Mouse (Mus musculus) lung, embryonic 16.5 days (tissue): ENCODE results near the gene Aph1c. TPM values are rescaled to one million over a fixed set of nuclear protein-coding genes. Genes with fewer than 3 reads are reported as not detected.

Source experiments
- ATAC-seq: fragments of 200-750 bp; cut with Nextera tagmentation; 2 replicates; pipeline ENCODE4 v1.8.0; 2017; ENCODE audit warnings: low read depth, mild to moderate bottlenecking, moderate library complexity
- H3K27ac ChIP-seq: fragments of 300-500 bp; sonication (generic); 2 replicates; pipeline ENCODE4 v1.5.1; 2014; ENCODE audit warnings: mild to moderate bottlenecking, control low read depth, low read length
- H3K27me3 ChIP-seq: fragments of 300-500 bp; sonication (generic); 2 replicates; pipeline ENCODE4 v1.6.1; 2014; ENCODE audit warnings: low read depth, low read length, mixed read lengths; ENCODE audit not compliant: control insufficient read depth, insufficient read depth
- H3K36me3 ChIP-seq: fragments of 300-500 bp; sonication (generic); 2 replicates; pipeline ENCODE4 v1.6.1; 2014; ENCODE audit warnings: low read length; ENCODE audit not compliant: control insufficient read depth, insufficient read depth
- H3K4me1 ChIP-seq: fragments of 300-500 bp; sonication (generic); replicated peaks from 2 replicates; pipeline ENCODE4 v1.6.1; 2014; ENCODE audit warnings: low read length, mixed read lengths; ENCODE audit not compliant: control insufficient read depth, insufficient read depth
- H3K4me2 ChIP-seq: fragments of 300-500 bp; sonication (generic); 2 replicates; pipeline ENCODE4 v1.6.1; 2014; ENCODE audit warnings: low read depth, low read length, control low read depth
- H3K4me3 ChIP-seq: fragments of 300-500 bp; sonication (generic); 2 replicates; pipeline ENCODE4 v1.5.1; 2014; ENCODE audit warnings: mild to moderate bottlenecking, low read length, control low read depth
- H3K9ac ChIP-seq: fragments of 300-500 bp; sonication (generic); 2 replicates; pipeline ENCODE4 v1.6.1; 2014; ENCODE audit warnings: low read length, control low read depth
- H3K9me3 ChIP-seq: fragments of 300-500 bp; sonication (generic); 2 replicates; pipeline ENCODE4 v1.6.1; 2016; ENCODE audit warnings: low read length; ENCODE audit not compliant: control insufficient read depth
- WGBS: fragments of 180-500 bp; shearing (Covaris S2); extraction: QIAGEN DNeasy Blood & Tissue Kit; methylation state at CpG from one replicate; pipeline ENCODE4 v1.1.7; 2014; 5-methylcytosine and 5-hydroxymethylcytosine counted together
- polyA plus RNA-seq: library from polyadenylated mRNA; unstranded; fragments of >200 nt; fragmentation: Nextera tagmentation; extraction: Ambion mirVana; gene quantifications from 2 replicates; pipeline ENCODE4 v1.2.1, GENCODE M21; 2015

Aph1c gene
- polyA plus RNA-seq, 1 experiment from 2014 or later = 6.1 TPM

DNA sequence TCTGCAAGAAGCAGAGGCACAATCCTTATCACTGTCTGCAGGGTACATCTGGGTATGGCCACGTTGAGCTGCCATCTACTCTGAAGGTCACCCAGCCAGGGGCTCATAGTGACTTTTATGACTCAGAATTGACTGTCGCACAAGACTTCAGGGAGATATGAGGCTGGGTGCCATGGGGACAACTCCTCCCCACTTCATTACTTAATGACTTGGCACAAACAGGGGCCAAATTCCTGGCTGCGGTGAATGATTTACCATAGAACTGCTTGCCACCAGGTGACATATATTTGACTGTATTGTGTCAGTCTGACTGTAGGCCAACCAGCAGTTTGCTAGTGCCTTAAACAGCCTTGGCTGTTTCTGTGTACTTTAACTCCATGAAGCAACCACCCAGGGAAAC, 65.3 kb downstream of the Aph1c start:
- Histone ChIP-seq H3K27ac (no peak overlapping the region), H3K36me3 (no peaks in the 10 kb centered on the region), H3K4me2 (no peak overlapping the region), H3K4me3 (no peak overlapping the region), H3K4me1 (no peaks in the 10 kb centered on the region), H3K9ac (no peak overlapping the region), H3K9me3 (no peaks in the 10 kb centered on the region), H3K27me3 (no peaks in the 10 kb centered on the region)
- no peak for ATAC-seq
- 57% methylated on average over 3 of the region's 3 CpGs for WGBS

DNA sequence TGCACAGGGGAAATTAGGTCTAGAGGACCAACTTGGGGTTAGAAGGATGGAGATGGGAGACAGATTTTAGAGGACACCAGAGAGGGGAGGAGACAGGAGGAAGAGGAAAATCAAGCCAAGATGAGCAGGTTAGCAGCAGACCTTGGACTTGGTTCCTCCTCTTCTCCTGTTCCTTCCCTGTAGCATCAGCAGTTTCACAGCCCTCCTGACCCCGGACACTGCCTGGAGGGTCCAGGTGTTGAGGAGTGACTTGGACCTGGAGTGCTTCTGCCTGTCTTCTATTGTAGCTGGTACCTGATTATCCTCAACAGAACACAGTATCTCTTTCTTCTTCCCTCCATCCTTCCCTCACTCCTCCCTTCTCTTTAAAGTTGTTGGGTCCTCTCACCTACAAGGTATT, 65.8 kb downstream of the Aph1c start:
- Histone ChIP-seq H3K9me3 (no peaks in the 10 kb centered on the region), H3K36me3 (no peaks in the 10 kb centered on the region), H3K27me3 (no peaks in the 10 kb centered on the region), H3K4me1 (no peaks in the 10 kb centered on the region), H3K27ac (no peak overlapping the region), H3K9ac (no peak overlapping the region), H3K4me3 (no peak overlapping the region), H3K4me2 (no peak overlapping the region)
- ATAC-seq = no peak
- WGBS = 92% methylated on average over 1 of the region's 1 CpGs

Other genes starting within 250 kb of the Aph1c start
- 57.9 and 64.6 TPM in 2 replicates for gene Usp3, start 241.6 kb downstream of the Aph1c start, polyA plus RNA-seq
- gene Car12, start 121.0 kb downstream of the Aph1c start, polyA plus RNA-seq = 2.2 and 2.6 TPM in 2 replicates
- gene Aph1b, start 39.2 kb downstream of the Aph1c start, polyA plus RNA-seq = 6.6 and 9.2 TPM in 2 replicates
- 0.46 and 0.53 TPM in 2 replicates for gene Gm10647, start 37.7 kb downstream of the Aph1c start, polyA plus RNA-seq
- gene Rab8b, start 85.0 kb upstream of the Aph1c start, polyA plus RNA-seq = 28.8 and 30.4 TPM in 2 replicates
- gene Rps27l, start 111.4 kb upstream of the Aph1c start, polyA plus RNA-seq = 612 and 687 TPM in 2 replicates
- 6.0 and 7.0 TPM in 2 replicates for gene Lactb, start 140.8 kb upstream of the Aph1c start, polyA plus RNA-seq
- 758 and 782 TPM in 2 replicates for gene Tpm1, start 214.7 kb upstream of the Aph1c start, polyA plus RNA-seq